In the genomic region with DNA sequence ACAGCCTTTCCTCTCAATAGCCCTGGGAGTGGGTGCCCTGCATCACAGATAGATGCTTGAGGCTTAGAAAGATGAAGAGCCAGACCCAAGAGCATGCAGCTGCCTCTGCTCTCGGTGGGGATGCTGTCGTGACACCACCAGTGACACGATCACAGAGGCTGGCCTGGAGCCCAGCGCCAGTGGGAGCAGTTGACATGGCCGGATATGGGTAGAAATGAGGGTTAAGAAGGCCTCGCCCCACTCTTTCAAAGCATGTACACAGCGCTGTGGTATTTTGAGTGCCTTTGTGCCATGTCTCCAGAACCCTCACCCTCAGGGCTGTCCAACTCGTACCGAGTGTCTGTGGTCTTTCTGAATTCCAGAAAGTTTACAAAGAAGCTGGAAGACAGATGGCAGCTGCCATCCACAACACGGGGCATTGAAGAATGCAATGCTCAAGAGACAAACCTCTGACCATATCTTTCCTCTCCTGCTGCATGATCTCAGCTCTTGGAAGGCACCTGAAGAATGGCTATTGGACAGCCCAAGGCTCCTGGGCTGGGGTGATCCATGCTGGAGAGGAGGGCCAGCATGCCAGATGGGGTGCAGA, we compare ENCODE assay signal across 14 mouse cellular contexts.
DNase-seq lines count a peak whose midpoint lies in the region; ATAC-seq and TF ChIP-seq lines count a peak whose summit lies in the region.
"Had no signal": no experiment of that assay in that cellular context is flagged by ENCODE, and none has a peak within 500 bp of the region (broad histone marks: within the 10 kb centered on the region; RNA-seq: fewer than 3 reads in every experiment).

No protein-coding gene starts in this region.

- no peak overlapping the region for H3K9ac ChIP-seq in intestine, postnatal 0 days (ENCODE audit: low read depth, low read length)
- H3K9ac ChIP-seq in intestine, embryonic 16.5 days (ENCODE audit: low read depth, low read length), result no peak overlapping the region
- H3K9ac ChIP-seq: lung, embryonic 15.5 days; midbrain, embryonic 13.5 days had no signal

- intact Hi-C loops in left cerebral cortex, postnatal 14 days (cut with DNase I), result no loop called here

- peak overlapping the region; percentile 40 for H3ac ChIP-seq in C2C12 (ENCODE audit: control insufficient read depth, insufficient read length, low read depth)

- ATAC-seq in intestine, postnatal 0 days, result no peak
- no peak for ATAC-seq in intestine, embryonic 16.5 days
- ATAC-seq: midbrain, embryonic 13.5 days had no signal

- 0 out of 2 replicates have a peak overlapping the region, but pooled peaks have one; percentile 0 for H3K27ac ChIP-seq in intestine, postnatal 0 days (ENCODE audit: low read depth, low read length)
- no peak overlapping the region for H3K27ac ChIP-seq in intestine, embryonic 16.5 days (ENCODE audit: low read length)
- H3K27ac ChIP-seq: layer of hippocampus, adult 2 months; lung, embryonic 15.5 days; midbrain, embryonic 13.5 days had no signal

- H3K36me3 ChIP-seq in intestine, postnatal 0 days (ENCODE audit: control insufficient read depth, insufficient read depth), result peaks cover 14% of the 10 kb centered on the region
- no peaks in the 10 kb centered on the region for H3K36me3 ChIP-seq in intestine, embryonic 16.5 days (ENCODE audit: control insufficient read depth, insufficient read depth, low read length)
- H3K36me3 ChIP-seq in C2C12 (ENCODE audit: control insufficient read depth, insufficient read depth), result peaks cover 4% of the 10 kb centered on the region
- H3K36me3 ChIP-seq: forebrain, embryonic 10.5 days; lung, embryonic 15.5 days; midbrain, embryonic 13.5 days had no signal

- H3K4me1 ChIP-seq in intestine, postnatal 0 days (replicated peaks; ENCODE audit: control insufficient read depth, insufficient read depth, low read length), result no peaks in the 10 kb centered on the region
- H3K4me1 ChIP-seq in intestine, embryonic 16.5 days (ENCODE audit: control insufficient read depth, insufficient read depth, low read length), result peaks cover 10% of the 10 kb centered on the region

- 76% methylated on average over 10 of the region's 10 CpGs for WGBS in intestine, postnatal 0 days
- WGBS in intestine, embryonic 16.5 days, result 75% methylated on average over 10 of the region's 10 CpGs

- DNase-seq in cerebellum, postnatal 10 days, result peak; percentile 51
- no peak for DNase-seq in cerebellum, postnatal 36 days
- peak; percentile 63 for DNase-seq in fibroblast of lung, adult 2 months (ENCODE audit: low read depth)
- no peak for DNase-seq in urinary bladder, adult 2 months (ENCODE audit: low spot score)
- DNase-seq in left cerebral cortex, postnatal 14 days (ENCODE audit: low spot score in 2 of 2), result no peak
- DNase-seq: kidney, adult 8-10 months; thymus, postnatal 14 days had no signal

- H3K79me2 ChIP-seq in C2C12 (ENCODE audit: control insufficient read depth, insufficient read depth), result no peaks in the 10 kb centered on the region

- TF ChIP-seq CTCF in intestine, postnatal 0 days (IDR thresholded peaks at IDR 0.05; ENCODE audit: low read depth), result no peak
- no peak for TF ChIP-seq CTCF in C2C12 (IDR thresholded peaks at IDR 0.05; ENCODE audit: control insufficient read depth, insufficient read depth, insufficient read length)

- H3K4me3 ChIP-seq in intestine, postnatal 0 days (ENCODE audit: low read depth, low read length), result no peak overlapping the region
- no peak overlapping the region for H3K4me3 ChIP-seq in intestine, embryonic 16.5 days (ENCODE audit: low read length)
- H3K4me3 ChIP-seq in C2C12 (ENCODE audit: insufficient read depth, poor library complexity, severe bottlenecking), result no peak overlapping the region
- H3K4me3 ChIP-seq: forebrain, embryonic 10.5 days; layer of hippocampus, adult 2 months; lung, embryonic 15.5 days; midbrain, embryonic 13.5 days had no signal

- no peak overlapping the region for H3K4me2 ChIP-seq in intestine, postnatal 0 days (replicated peaks; ENCODE audit: low read depth)
- H3K4me2 ChIP-seq in intestine, embryonic 16.5 days (ENCODE audit: low read depth, low read length), result no peak overlapping the region
- H3K4me2 ChIP-seq: lung, embryonic 15.5 days; midbrain, embryonic 13.5 days had no signal

- no peaks in the 10 kb centered on the region for H3K79me3 ChIP-seq in C2C12 (ENCODE audit: low read depth)

- no peaks in the 10 kb centered on the region for H3K27me3 ChIP-seq in intestine, postnatal 0 days (replicated peaks; ENCODE audit: control insufficient read depth, insufficient read depth, low read length)
- no peaks in the 10 kb centered on the region for H3K27me3 ChIP-seq in intestine, embryonic 16.5 days (replicated peaks; ENCODE audit: control insufficient read depth, insufficient read depth, low read length)
- H3K27me3 ChIP-seq in C2C12 (ENCODE audit: control insufficient read depth, insufficient read depth, insufficient read length), result no peaks in the 10 kb centered on the region
- H3K27me3 ChIP-seq: lung, embryonic 15.5 days; midbrain, embryonic 13.5 days had no signal

- H3K9me3 ChIP-seq in intestine, postnatal 0 days (ENCODE audit: control insufficient read depth), result no peaks in the 10 kb centered on the region
- H3K9me3 ChIP-seq in intestine, embryonic 16.5 days (ENCODE audit: control insufficient read depth, low read length), result no peaks in the 10 kb centered on the region
- H3K9me3 ChIP-seq: forebrain, embryonic 10.5 days; lung, embryonic 15.5 days; midbrain, embryonic 13.5 days had no signal

TF ChIP-seq in C2C12, 6 proteins besides CTCF, POLR2A, EP300 and RAD21:
- TF ChIP-seq FOSL1 (IDR thresholded peaks at IDR 0.05; ENCODE audit: insufficient read depth, low read length, poor library complexity, severe bottlenecking), result no peak
- no peak for TF ChIP-seq CEBPB (IDR thresholded peaks at IDR 0.05; ENCODE audit: low read depth)
- peak; percentile 86 for TF ChIP-seq MYOD1 (IDR thresholded peaks at IDR 0.05; ENCODE audit: control insufficient read depth, insufficient read length, low read depth)
- peak; percentile 68 for TF ChIP-seq MAX (IDR thresholded peaks at IDR 0.05)
- TF ChIP-seq MYOG (IDR thresholded peaks at IDR 0.05; ENCODE audit: control insufficient read depth, extremely low read depth, insufficient read length), result no peak
- no peak for TF ChIP-seq USF1 (IDR thresholded peaks at IDR 0.05; ENCODE audit: low read depth)
TF ChIP-seq in C2C12: peak in this region for 2.

Comparison
In these comparisons a context has a peak if more than half of its experiments do, and no peak if none do; other contexts are left out.
1. DNase-seq: peak in cerebellum, postnatal 10 days (2 of 2) and fibroblast of lung, adult 2 months (single experiment); none in cerebellum, postnatal 36 days (0 of 2), urinary bladder, adult 2 months (single experiment) and left cerebral cortex, postnatal 14 days (0 of 2).